Mouse (Mus musculus) liver, embryonic 14.5 days (tissue): Measurements from ENCODE around the gene Rin2.

Experiments
- CTCF ChIP-seq: IDR thresholded peaks from 2 replicates; pipeline ENCODE4 v1.5.1; 2016; ENCODE audit warnings: antibody characterized with exemption, low read depth, control low read depth
- EP300 ChIP-seq: IDR thresholded peaks from 2 replicates; pipeline ENCODE4 v1.6.1; 2016; ENCODE audit warnings: antibody characterized with exemption, low read depth

DNA sequence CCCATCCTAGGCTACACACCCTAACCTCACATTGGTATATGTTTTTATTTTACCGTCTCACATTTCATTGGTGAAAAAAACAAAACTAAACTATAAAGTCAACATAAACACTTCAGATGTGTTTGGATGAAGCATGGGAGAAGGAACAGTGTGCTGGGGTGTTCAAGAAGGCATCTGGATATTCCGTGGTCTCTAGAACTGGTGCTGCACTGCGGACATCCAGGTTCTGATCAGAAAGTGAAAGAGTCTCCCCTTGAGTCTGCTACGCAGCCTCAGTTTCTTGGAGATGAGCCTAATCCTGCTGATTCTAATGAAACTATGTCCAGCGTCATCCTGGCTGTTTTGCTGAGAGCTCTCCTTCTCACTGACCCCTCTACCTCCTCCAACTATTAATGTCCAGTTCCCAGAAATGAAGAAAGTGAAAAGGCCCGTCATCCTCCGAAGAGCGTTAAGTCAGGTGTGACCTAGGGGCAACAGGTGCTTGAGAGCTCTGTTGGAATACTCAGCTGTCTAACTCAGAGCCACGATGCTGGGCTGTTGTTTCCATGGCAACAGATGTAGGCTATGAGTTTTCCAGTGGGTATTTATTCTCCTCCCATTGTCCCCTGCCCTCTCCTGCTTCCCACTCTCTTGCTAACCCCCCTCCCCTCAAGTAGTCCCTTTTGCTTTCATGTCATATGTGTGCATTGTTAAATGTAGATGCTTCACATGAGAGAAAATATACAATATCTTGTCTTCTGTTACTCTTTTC lies 164.7 kb downstream of the Rin2 start:
- no peak for TF ChIP-seq CTCF
- no peak for TF ChIP-seq EP300
